ENCODE assay signal across 8 mouse cellular contexts in genomic region chr7:126274137-126274536, GRCm38 (mm10). TPM values are rescaled to one million over a fixed set of nuclear protein-coding genes. Genes with fewer than 3 reads are reported as not detected.
DNase-seq lines count a peak whose midpoint lies in the region; ATAC-seq lines count a peak whose summit lies in the region.

No protein-coding gene starts in this region.

- intact Hi-C loops in heart, postnatal 36 days (cut with DNase I) = no loop called here
- intact Hi-C loops in heart, postnatal 25 days (cut with DNase I) = no loop called here

- peaks cover 15% of the 10 kb centered on the region for H3K36me3 ChIP-seq in heart, embryonic 14.5 days (ENCODE audit: control insufficient read depth, insufficient read depth, low read length)
- H3K36me3 ChIP-seq in hindbrain, embryonic 12.5 days = peaks cover 45% of the 10 kb centered on the region
- H3K36me3 ChIP-seq in midbrain, embryonic 10.5 days = peaks cover 51% of the 10 kb centered on the region

- 47% methylated on average over 3 of the region's 3 CpGs for WGBS in heart, embryonic 14.5 days
- WGBS in hindbrain, embryonic 12.5 days = 15% methylated on average over 3 of the region's 3 CpGs
- 20% methylated on average over 3 of the region's 3 CpGs for WGBS in midbrain, embryonic 10.5 days

- no peak for ATAC-seq in heart, embryonic 14.5 days (ENCODE audit: insufficient number of reproducible peaks, insufficient read depth, low FRiP score, low read depth)
- no peak for ATAC-seq in hindbrain, embryonic 12.5 days (ENCODE audit: low FRiP score)

- H3K27ac ChIP-seq in heart, embryonic 14.5 days (replicated peaks in 1 of 2; ENCODE audit: control insufficient read depth in 1 of 2, insufficient read depth in 1 of 2, low read depth in 2 of 2, low read length in 2 of 2) = no peak overlapping the region
- H3K27ac ChIP-seq in brown adipose tissue, adult 24 weeks (replicated peaks; ENCODE audit: low read depth, low read length) = 0 out of 2 replicates have a peak overlapping the region, but pooled peaks have one; percentile 47
- peak overlapping the region; percentile 96 for H3K27ac ChIP-seq in hindbrain, embryonic 12.5 days
- H3K27ac ChIP-seq in midbrain, embryonic 10.5 days (replicated peaks) = peak overlapping the region; percentile 99

- peak overlapping the region in 1 of 2 experiments; percentile 61; a peak in 1 of 4 replicates for H3K4me3 ChIP-seq in heart, embryonic 14.5 days (ENCODE audit: control insufficient read depth in 1 of 2, insufficient read depth in 1 of 2, low read depth in 1 of 2, low read length in 2 of 2)
- H3K4me3 ChIP-seq in brown adipose tissue, adult 24 weeks (ENCODE audit: insufficient read depth, low read depth, low read length) = peak overlapping the region; percentile 97
- H3K4me3 ChIP-seq in hindbrain, embryonic 12.5 days = peak overlapping the region; percentile 99
- H3K4me3 ChIP-seq in midbrain, embryonic 10.5 days = peak overlapping the region; percentile 100

- peak overlapping the region; percentile 85 for H3K4me2 ChIP-seq in heart, embryonic 14.5 days (ENCODE audit: low read length)
- H3K4me2 ChIP-seq in hindbrain, embryonic 12.5 days (replicated peaks) = peak overlapping the region; percentile 97

- DNase-seq in heart, postnatal 36 days = no peak
- DNase-seq in midbrain, embryonic 10.5 days (ENCODE audit: low spot score) = no peak
- no peak for DNase-seq in layer of hippocampus, adult 18-20 months (ENCODE audit: low spot score in 2 of 2)
- DNase-seq in ovary, postnatal 14 days (ENCODE audit: low spot score) = no peak
- no peak for DNase-seq in heart, postnatal 25 days (ENCODE audit: low spot score)

- H3K27me3 ChIP-seq in heart, embryonic 14.5 days (ENCODE audit: control insufficient read depth, insufficient read depth, low read length) = 0 out of 2 replicates have a peak, but pooled peaks cover 3% of the 10 kb centered on the region
- H3K27me3 ChIP-seq in hindbrain, embryonic 12.5 days = 0 out of 2 replicates have a peak, but pooled peaks cover under 1% of the 10 kb centered on the region
- peaks cover 14% of the 10 kb centered on the region for H3K27me3 ChIP-seq in midbrain, embryonic 10.5 days (ENCODE audit: low read depth, poor library complexity, severe bottlenecking)

- peaks cover 3 to 29% of the 10 kb centered on the region in 2 experiments; a peak in 3 of 4 replicates for H3K4me1 ChIP-seq in heart, embryonic 14.5 days (ENCODE audit: control insufficient read depth in 2 of 2, insufficient read depth in 2 of 2, low read length in 2 of 2)
- peaks cover 27% of the 10 kb centered on the region for H3K4me1 ChIP-seq in brown adipose tissue, adult 24 weeks (ENCODE audit: control insufficient read depth, insufficient read depth, insufficient read length, low read length)
- peaks cover 60% of the 10 kb centered on the region for H3K4me1 ChIP-seq in hindbrain, embryonic 12.5 days
- H3K4me1 ChIP-seq in midbrain, embryonic 10.5 days = peaks cover 68% of the 10 kb centered on the region

- no peaks in the 10 kb centered on the region for H3K9me3 ChIP-seq in heart, embryonic 14.5 days (ENCODE audit: control insufficient read depth, low read length)
- no peaks in the 10 kb centered on the region for H3K9me3 ChIP-seq in hindbrain, embryonic 12.5 days (replicated peaks)
- no peaks in the 10 kb centered on the region for H3K9me3 ChIP-seq in midbrain, embryonic 10.5 days (replicated peaks)

- peak overlapping the region; percentile 86 for H3K9ac ChIP-seq in heart, embryonic 14.5 days (ENCODE audit: low read length)
- H3K9ac ChIP-seq in hindbrain, embryonic 12.5 days = peak overlapping the region; percentile 100

RNA-seq across cellular contexts. Expression of gene Sbk1, which starts 1.7 kb away (rescaled TPM):
- polyA plus RNA-seq in heart, embryonic 14.5 days (2014; fragmentation: Nextera tagmentation; extraction: Ambion mirVana) = 15.2 and 16.8 TPM in 2 replicates
- 10 to 100 TPM; 76.8 to 94.9 TPM for total RNA-seq in heart, postnatal 36 days (2021)
- polyA plus RNA-seq in brown adipose tissue, adult 24 weeks (2012; ENCODE audit: insufficient read depth, insufficient read length, missing spikeins) = 53.6 and 76.7 TPM in 2 replicates
- polyA plus RNA-seq in hindbrain, embryonic 12.5 days (2016; fragmentation: Nextera tagmentation; extraction: Ambion mirVana) = 309 and 312 TPM in 2 replicates
- polyA plus RNA-seq in midbrain, embryonic 10.5 days (2016; fragmentation: Nextera tagmentation; extraction: Ambion mirVana) = 91.5 and 129 TPM in 2 replicates
- 10 to 100 TPM; 81.0 to 86.8 TPM for total RNA-seq in layer of hippocampus, adult 18-20 months (2021)
- 10 to 100 TPM; 76.5 to 86.4 TPM for total RNA-seq in heart, postnatal 25 days (2021)

Comparison
In these comparisons a context has a peak if more than half of its experiments do, and no peak if none do; other contexts are left out.
1. H3K27ac ChIP-seq: peak in brown adipose tissue, adult 24 weeks (single experiment), hindbrain, embryonic 12.5 days (single experiment) and midbrain, embryonic 10.5 days (single experiment); none in heart, embryonic 14.5 days (0 of 2).